Mouse (Mus musculus): Measurements from ENCODE around the gene Olfr509.

GRCm38 (mm10) chr7:108614110-108614509 lies 37.6 kb downstream of the Olfr509 start:
- TF ChIP-seq EP300 (optimal IDR thresholded peaks at IDR 0.05) = no peak
- no peak for TF ChIP-seq CTCF (IDR thresholded peaks at IDR 0.05; ENCODE audit: low read depth)

Measured in stomach, postnatal 0 days (tissue).